In the genomic region with DNA sequence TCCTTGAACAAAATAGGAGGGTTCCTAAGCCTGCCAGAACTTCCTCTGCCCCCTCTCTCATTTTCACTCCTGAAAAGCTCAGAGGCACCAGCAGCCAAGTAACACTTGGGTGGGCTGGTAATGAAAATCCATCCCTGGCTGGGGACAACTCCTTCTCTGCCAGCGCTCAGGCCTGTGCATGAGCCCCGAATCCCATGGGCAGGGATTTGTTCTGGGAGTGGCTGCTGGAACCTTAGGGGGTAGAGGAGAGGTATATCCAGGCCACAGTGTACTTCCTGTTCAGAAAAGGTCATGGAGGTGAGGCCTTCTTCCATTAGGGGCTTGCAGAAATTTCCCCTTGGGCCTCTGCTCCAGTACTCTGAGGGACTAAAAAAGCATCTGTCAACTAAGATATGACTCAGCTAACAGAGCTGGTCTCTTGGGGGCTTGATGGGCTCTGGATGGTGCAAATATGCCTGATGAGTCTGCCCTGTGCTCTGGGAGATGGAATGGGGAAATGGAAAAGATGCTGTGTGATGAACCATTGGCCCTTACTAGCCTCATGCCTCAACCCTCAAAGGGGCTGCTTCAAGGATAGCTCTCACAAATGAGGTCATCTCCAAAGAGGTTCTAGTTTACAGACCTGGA, we compare ENCODE assay signal across 11 mouse cellular contexts.
DNase-seq lines count a peak whose midpoint lies in the region; ATAC-seq and TF ChIP-seq lines count a peak whose summit lies in the region.
"Had no signal": no experiment of that assay in that cellular context is flagged by ENCODE, and none has a peak within 500 bp of the region (broad histone marks: within the 10 kb centered on the region; RNA-seq: fewer than 3 reads in every experiment).

No protein-coding gene starts in this region.

- no peak overlapping the region for H3K9ac ChIP-seq in heart, embryonic 13.5 days
- H3K9ac ChIP-seq: liver, embryonic 13.5 days had no signal

- no peaks in the 10 kb centered on the region for H3K36me3 ChIP-seq in heart, embryonic 13.5 days
- H3K36me3 ChIP-seq: liver, embryonic 13.5 days had no signal

- H3K4me2 ChIP-seq in heart, embryonic 13.5 days = no peak overlapping the region
- H3K4me2 ChIP-seq: liver, embryonic 13.5 days had no signal

- no peaks in the 10 kb centered on the region for H3K27me3 ChIP-seq in heart, embryonic 13.5 days (replicated peaks)
- H3K27me3 ChIP-seq: liver, embryonic 13.5 days had no signal

- TF ChIP-seq POLR2A in embryonic fibroblast, embryonic 13.5 days (IDR thresholded peaks at IDR 0.05; ENCODE audit: low read depth, low read length) = no peak

- DNase-seq in layer of hippocampus, postnatal 10 days (ENCODE audit: low spot score in 2 of 2) = peak; percentile 25 to 43
- no peak for DNase-seq in layer of hippocampus, postnatal 25 days (ENCODE audit: extremely low spot score in 1 of 2, low spot score in 1 of 2)
- peak; percentile 40 for DNase-seq in retina, embryonic 14.5 days (ENCODE audit: low spot score)
- no peak for DNase-seq in natural killer cell, adult 2 months (ENCODE audit: low spot score in 2 of 2)
- DNase-seq in thymus, postnatal 36 days = no peak
- DNase-seq: adrenal gland, postnatal 36 days; liver, embryonic 13.5 days; right cerebral cortex, adult 18-20 months; thymus, postnatal 25 days had no signal

- H3K9me3 ChIP-seq in heart, embryonic 13.5 days = 0 out of 2 replicates have a peak, but pooled peaks cover 3% of the 10 kb centered on the region
- H3K9me3 ChIP-seq: liver, embryonic 13.5 days had no signal

- peak overlapping the region; percentile 79; the same call in 1 of the 2 replicates for H3K27ac ChIP-seq in embryonic fibroblast, embryonic 13.5 days (ENCODE audit: insufficient read depth, low read length)
- peak overlapping the region; percentile 84 for H3K27ac ChIP-seq in heart, embryonic 13.5 days (replicated peaks)
- H3K27ac ChIP-seq: liver, embryonic 13.5 days had no signal

- H3K4me1 ChIP-seq in embryonic fibroblast, embryonic 13.5 days (ENCODE audit: control insufficient read depth, insufficient read depth, low read length) = peaks cover 19% of the 10 kb centered on the region
- peaks cover 34% of the 10 kb centered on the region for H3K4me1 ChIP-seq in heart, embryonic 13.5 days
- H3K4me1 ChIP-seq: liver, embryonic 13.5 days had no signal

- no peak overlapping the region for H3K4me3 ChIP-seq in embryonic fibroblast, embryonic 13.5 days (ENCODE audit: insufficient read depth, low read length)
- no peak overlapping the region for H3K4me3 ChIP-seq in heart, embryonic 13.5 days
- H3K4me3 ChIP-seq: liver, embryonic 13.5 days had no signal

- no peak for ATAC-seq in heart, embryonic 13.5 days (ENCODE audit: extremely low read depth, insufficient number of reproducible peaks, low FRiP score, low TSS enrichment)

- no peak for TF ChIP-seq CTCF in embryonic fibroblast, embryonic 13.5 days (IDR thresholded peaks at IDR 0.05; ENCODE audit: borderline replicate concordance, insufficient read depth, low read length)

- WGBS in heart, embryonic 13.5 days = 66% methylated on average over 2 of the region's 2 CpGs

Comparison
In these comparisons a context has a peak if more than half of its experiments do, and no peak if none do; other contexts are left out.
1. DNase-seq: peak in layer of hippocampus, postnatal 10 days (2 of 2) and retina, embryonic 14.5 days (single experiment); none in layer of hippocampus, postnatal 25 days (0 of 2), natural killer cell, adult 2 months (0 of 2) and thymus, postnatal 36 days (0 of 2).